Comparison of ENCODE assay signal across 19 mouse cellular contexts in genomic region chr2:69593168-69593567, GRCm38 (mm10). TPM values are rescaled to one million over a fixed set of nuclear protein-coding genes. Genes with fewer than 3 reads are reported as not detected.
A peak's percentile ranks its signal among the peaks of the same experiment; 100 is the strongest.
DNase-seq lines count a peak whose midpoint lies in the region; ATAC-seq and TF ChIP-seq lines count a peak whose summit lies in the region.
"Had no signal": no experiment of that assay in that cellular context is flagged by ENCODE, and none has a peak within 500 bp of the region (broad histone marks: within the 10 kb centered on the region; RNA-seq: fewer than 3 reads in every experiment).

No protein-coding gene starts in this region.

- no peak overlapping the region for H3K9ac ChIP-seq in liver, postnatal 0 days (replicated peaks)
- H3K9ac ChIP-seq in liver, embryonic 12.5 days, result no peak overlapping the region
- H3K9ac ChIP-seq in ES-E14 (ENCODE audit: insufficient read depth, low read depth, low read length, poor library complexity, severe bottlenecking), result no peak overlapping the region
- H3K9ac ChIP-seq: embryonic facial prominence, embryonic 12.5 days; forebrain, embryonic 13.5 days; forebrain, embryonic 15.5 days; forebrain, postnatal 0 days had no signal

- no peak for TF ChIP-seq EP300 in liver, postnatal 0 days (IDR thresholded peaks at IDR 0.05; ENCODE audit: low read depth)

- no peak for TF ChIP-seq CTCF in liver, postnatal 0 days (IDR thresholded peaks at IDR 0.05; ENCODE audit: low read depth)
- no peak for TF ChIP-seq CTCF in thymus, adult 2 months (IDR thresholded peaks at IDR 0.05; ENCODE audit: borderline replicate concordance, control insufficient read depth, extremely low read depth, insufficient read depth, low read length, poor library complexity)

- H3K9me3 ChIP-seq in liver, postnatal 0 days (ENCODE audit: low read length), result no peaks in the 10 kb centered on the region
- no peaks in the 10 kb centered on the region for H3K9me3 ChIP-seq in liver, embryonic 12.5 days (replicated peaks)
- H3K9me3 ChIP-seq in ES-E14 (ENCODE audit: control insufficient read depth, insufficient read depth, low read depth, low read length), result no peaks in the 10 kb centered on the region
- H3K9me3 ChIP-seq: embryonic facial prominence, embryonic 10.5 days; embryonic facial prominence, embryonic 12.5 days; forebrain, embryonic 13.5 days; forebrain, embryonic 15.5 days had no signal

- WGBS in liver, postnatal 0 days (ENCODE audit: insufficient replicate concordance), result 66% methylated on average over 2 of the region's 2 CpGs
- 78% methylated on average over 2 of the region's 2 CpGs for WGBS in liver, embryonic 12.5 days (ENCODE audit: insufficient replicate concordance)
- WGBS in thymus, adult 2 months, result 89% methylated on average over 2 of the region's 2 CpGs

- no peak overlapping the region for H3K27ac ChIP-seq in liver, postnatal 0 days (ENCODE audit: low read depth)
- no peak overlapping the region for H3K27ac ChIP-seq in liver, embryonic 12.5 days
- no peak overlapping the region for H3K27ac ChIP-seq in ES-E14 (ENCODE audit: insufficient read depth, low read depth, low read length, poor library complexity, severe bottlenecking)
- no peak overlapping the region for H3K27ac ChIP-seq in thymus, adult 2 months (ENCODE audit: control insufficient read depth, insufficient read depth, low read length)
- H3K27ac ChIP-seq: embryonic facial prominence, embryonic 10.5 days; embryonic facial prominence, embryonic 12.5 days; forebrain, embryonic 13.5 days; forebrain, embryonic 15.5 days had no signal

- DNase-seq in liver, postnatal 0 days, result no peak
- DNase-seq in ES-E14 (ENCODE audit: low read depth, low spot score), result no peak
- no peak for DNase-seq in c-Kit-positive CD71-positive TER-119-positive erythroid progenitor cells, embryonic 14.5 days (ENCODE audit: low spot score)
- no peak for DNase-seq in thymus, adult 2 months
- DNase-seq: adrenal gland, adult 2 months; adrenal gland, postnatal 10 days; adrenal gland, postnatal 25 days; cerebellum, adult 11-12 months; cerebellum, adult 2 months; cerebellum, adult 9-10 months; cerebellum, postnatal 10 days; cerebellum, postnatal 25 days; forebrain, postnatal 0 days had no signal

- TF ChIP-seq POLR2A in thymus, adult 2 months (IDR thresholded peaks at IDR 0.05; ENCODE audit: control insufficient read depth, extremely low read depth, insufficient read depth, low read length, poor library complexity), result no peak

- H3K4me3 ChIP-seq in liver, postnatal 0 days (ENCODE audit: low read depth, low read length), result no peak overlapping the region
- H3K4me3 ChIP-seq in liver, embryonic 12.5 days, result no peak overlapping the region
- no peak overlapping the region for H3K4me3 ChIP-seq in ES-E14 (ENCODE audit: insufficient read depth in 1 of 2, low read depth in 1 of 2, low read length in 2 of 2, poor library complexity in 1 of 2, severe bottlenecking in 1 of 2)
- no peak overlapping the region for H3K4me3 ChIP-seq in thymus, adult 2 months (ENCODE audit: control insufficient read depth, insufficient read depth, low read length)
- H3K4me3 ChIP-seq: embryonic facial prominence, embryonic 10.5 days; embryonic facial prominence, embryonic 12.5 days; forebrain, embryonic 13.5 days; forebrain, embryonic 15.5 days had no signal

- peaks cover 3% of the 10 kb centered on the region; the same call in 1 of the 2 replicates for H3K27me3 ChIP-seq in liver, postnatal 0 days (ENCODE audit: insufficient read depth, low read length)
- H3K27me3 ChIP-seq in liver, embryonic 12.5 days (replicated peaks), result peaks cover 20% of the 10 kb centered on the region
- no peaks in the 10 kb centered on the region for H3K27me3 ChIP-seq in thymus, adult 2 months (ENCODE audit: control insufficient read depth, insufficient read depth, low read length)

- ATAC-seq in liver, postnatal 0 days, result peak; percentile 82
- ATAC-seq in liver, embryonic 12.5 days, result no peak
- ATAC-seq: forebrain, embryonic 13.5 days; forebrain, embryonic 15.5 days; forebrain, postnatal 0 days had no signal

- H3K36me3 ChIP-seq in liver, postnatal 0 days (replicated peaks; ENCODE audit: insufficient read depth, low read length), result no peaks in the 10 kb centered on the region
- H3K36me3 ChIP-seq in liver, embryonic 12.5 days, result no peaks in the 10 kb centered on the region
- no peaks in the 10 kb centered on the region for H3K36me3 ChIP-seq in ES-E14 (ENCODE audit: control insufficient read depth, insufficient read depth, low read length, poor library complexity, severe bottlenecking)
- no peaks in the 10 kb centered on the region for H3K36me3 ChIP-seq in thymus, adult 2 months (ENCODE audit: control insufficient read depth, insufficient read depth, low read length)
- H3K36me3 ChIP-seq: embryonic facial prominence, embryonic 10.5 days; embryonic facial prominence, embryonic 12.5 days; forebrain, embryonic 15.5 days had no signal

- in situ Hi-C loops in ES-E14 (cut with MboI; ENCODE audit: low sequenced_read_pairs in 2 of 2, unreplicated experiment in 2 of 2), result loop anchor here in 1 of 2 experiments (25.0 kb wide), 2 partner anchors 869 to 1944 kb away; partner anchors contain the start of genes Dlx1, Dlx2 and Sp5

- no peak overlapping the region for H3K4me2 ChIP-seq in liver, postnatal 0 days (ENCODE audit: low read depth, low read length)
- no peak overlapping the region for H3K4me2 ChIP-seq in liver, embryonic 12.5 days
- H3K4me2 ChIP-seq: embryonic facial prominence, embryonic 12.5 days; forebrain, embryonic 13.5 days; forebrain, embryonic 15.5 days had no signal

- H3K4me1 ChIP-seq in liver, postnatal 0 days (ENCODE audit: insufficient read depth), result no peaks in the 10 kb centered on the region
- no peaks in the 10 kb centered on the region for H3K4me1 ChIP-seq in liver, embryonic 12.5 days
- peaks cover 2 to 4% of the 10 kb centered on the region in 2 experiments; a peak in 1 of 4 replicates for H3K4me1 ChIP-seq in ES-E14 (ENCODE audit: control insufficient read depth in 2 of 2, insufficient read depth in 2 of 2, low read length in 2 of 2, poor library complexity in 1 of 2)
- no peaks in the 10 kb centered on the region for H3K4me1 ChIP-seq in thymus, adult 2 months (replicated peaks; ENCODE audit: control insufficient read depth, insufficient read depth, low read length)
- H3K4me1 ChIP-seq: embryonic facial prominence, embryonic 12.5 days; forebrain, embryonic 15.5 days had no signal

TF ChIP-seq in ES-E14, 5 proteins besides CTCF, POLR2A, EP300 and RAD21:
- TF ChIP-seq MAFK (IDR thresholded peaks at IDR 0.05; ENCODE audit: insufficient read depth, low read depth, low read length) (0 out of 2 replicates have a peak, but pooled peaks have one; percentile 33), ZNF384 (IDR thresholded peaks at IDR 0.05; ENCODE audit: low read depth, low read length) (no peak), HCFC1 (IDR thresholded peaks at IDR 0.05; ENCODE audit: borderline replicate concordance, insufficient read depth, low read length) (no peak), ZC3H11A (IDR thresholded peaks at IDR 0.05; ENCODE audit: borderline replicate concordance, low read depth, low read length) (no peak), CHD2 (IDR thresholded peaks at IDR 0.05; ENCODE audit: low read depth, low read length) (no peak)

RNA-seq across cellular contexts. Expression of gene Lrp2, which starts 7.3 kb away (rescaled TPM):
- 0.02 and 0.05 TPM in 2 replicates for polyA plus RNA-seq in liver, postnatal 0 days (2015; fragmentation: Nextera tagmentation; extraction: Ambion mirVana)
- polyA plus RNA-seq in liver, embryonic 12.5 days (2016; fragmentation: Nextera tagmentation; extraction: Ambion mirVana), result 0.10 and 0.29 TPM in 2 replicates
- 103 and 124 TPM in 2 replicates for total RNA-seq in ES-E14 (2012; rRNA removed)
- polyA plus RNA-seq in thymus, adult 2 months (2012; rRNA removed), result 0.11 and 0.50 TPM in 2 replicates
- total RNA-seq: MEL had no signal

RNA-seq across cellular contexts. Expression of gene Bbs5, which starts 53.8 kb away (rescaled TPM):
- polyA plus RNA-seq in liver, postnatal 0 days (2015; fragmentation: Nextera tagmentation; extraction: Ambion mirVana), result 3.6 and 3.9 TPM in 2 replicates
- 4.9 and 6.8 TPM in 2 replicates for polyA plus RNA-seq in liver, embryonic 12.5 days (2016; fragmentation: Nextera tagmentation; extraction: Ambion mirVana)
- total RNA-seq in ES-E14 (2012; rRNA removed), result 7.8 and 8.3 TPM in 2 replicates
- polyA plus RNA-seq in thymus, adult 2 months (2012; rRNA removed), result 0.39 and 0.45 TPM in 2 replicates
